Mouse (Mus musculus) gastrocnemius, adult 18-20 months (tissue): ENCODE measurements around the gene Cdh3. TPM values are rescaled to one million over a fixed set of nuclear protein-coding genes. Genes with fewer than 3 reads are reported as not detected.

Experiments used
- DNase-seq: peaks from one replicate; pipeline ENCODE4 v3.0.0; 2021; ENCODE audit warnings: low spot score
- long read RNA-seq, 2 experiments: library from polyadenylated mRNA; stranded (forward); transcript quantifications; one replicate each; pipeline ENCODE4 v2.0.0; 2021
- total RNA-seq, 2 experiments: library from RNA; stranded (reverse); gene quantifications; 2 replicates each; pipeline ENCODE4 v1.2.3; 2021

Cdh3 gene
- total RNA-seq = not detected
- long read RNA-seq, experiment 1 = 0 reads
- long read RNA-seq, experiment 2 = 0 reads

- no peak for DNase-seq
Observed at GRCm38 (mm10) chr8:106510365-106510975, at the start of gene Cdh3. Gene Cdh3, plus strand, starts transcription at chr8:106510891.

DNA sequence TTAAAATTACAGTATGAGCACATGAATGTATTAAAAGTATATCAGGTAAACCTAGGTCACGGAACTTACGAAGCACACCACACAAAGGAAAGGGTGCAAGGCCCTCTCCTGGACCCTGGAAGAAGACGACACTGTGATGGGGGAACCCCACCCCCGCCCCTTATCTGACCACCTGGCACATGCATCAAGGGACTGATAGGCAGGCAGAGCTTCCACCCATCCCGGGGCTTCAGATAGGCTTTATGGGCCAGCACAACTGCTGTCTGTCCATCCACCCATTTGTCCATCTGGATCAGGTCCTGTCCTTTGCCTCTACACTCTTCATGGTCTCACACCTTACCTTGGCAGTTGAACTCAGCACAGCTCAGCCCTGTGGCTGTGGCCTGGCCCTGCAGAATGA is 48.6 kb upstream of the Cdh3 start:
- DNase-seq = no peak

- no peak for DNase-seq
Observed at GRCm38 (mm10) chr8:106463795-106464194, 46.9 kb upstream of the Cdh3 start.

- DNase-seq = no peak
Observed at GRCm38 (mm10) chr8:106469485-106469884, 41.2 kb upstream of the Cdh3 start.

DNA sequence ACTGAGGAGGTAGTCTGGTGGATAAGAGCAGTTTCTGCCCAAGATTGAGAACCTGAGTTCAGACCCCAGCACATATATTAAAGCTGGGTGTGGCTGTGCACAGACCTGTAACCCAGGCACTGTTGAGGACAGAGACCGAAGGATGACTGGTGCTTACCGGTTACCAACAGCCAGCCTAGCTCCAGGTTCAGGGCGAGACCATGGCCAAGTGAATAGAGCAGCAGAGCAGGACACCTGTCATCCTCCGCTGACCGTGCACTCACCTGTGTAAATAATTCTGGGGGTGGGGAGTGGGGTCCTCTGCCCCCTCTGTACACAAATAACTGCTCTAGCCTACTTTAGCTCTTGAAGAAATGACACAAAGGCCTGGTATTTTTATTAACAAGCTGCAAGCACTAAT is 36.7 kb upstream of the Cdh3 start:
- DNase-seq = no peak

GRCm38 (mm10) chr8:106500018-106500685 is 10.5 kb upstream of the Cdh3 start, which contains the start of gene 6030452D12Rik:
Gene 6030452D12Rik, plus strand, starts transcription at chr8:106500522.
- DNase-seq = peak; percentile 12

- peak; percentile 13 for DNase-seq
Observed at GRCm38 (mm10) chr8:106504241-106504640, 6.5 kb upstream of the Cdh3 start.

DNA sequence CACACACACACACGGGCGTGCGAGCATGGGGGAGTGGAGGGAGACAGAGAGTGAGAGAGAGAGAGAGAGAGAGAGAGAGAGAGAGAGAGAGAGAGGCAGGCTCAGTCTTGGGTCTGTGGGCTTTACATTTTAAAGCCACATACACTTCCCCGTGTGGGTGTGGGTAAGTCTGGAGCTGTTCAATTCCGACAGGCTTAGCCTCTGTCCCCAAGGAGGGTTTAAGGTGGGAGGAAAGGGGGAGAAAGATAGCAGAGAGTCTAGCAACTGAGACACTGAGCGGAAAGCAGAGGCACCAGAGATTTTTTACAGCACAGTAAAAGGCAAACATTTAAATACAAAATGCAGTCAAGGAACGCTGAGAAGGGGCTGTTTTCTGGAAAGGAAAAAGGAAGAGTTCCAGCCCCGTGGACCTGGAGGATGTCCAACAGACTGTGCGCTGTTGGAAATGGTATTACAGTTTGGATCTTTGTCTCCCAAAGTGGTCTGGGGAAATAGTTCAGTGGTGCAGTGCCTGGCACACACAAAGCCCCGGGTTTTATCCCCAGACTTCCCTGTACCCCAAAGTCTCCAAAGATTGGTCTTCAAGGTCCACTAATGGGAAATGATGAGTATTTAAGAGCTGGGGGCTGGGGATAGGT is 5.2 kb upstream of the Cdh3 start:
- DNase-seq = no peak

GRCm38 (mm10) chr8:106506106-106506505 is 4.6 kb upstream of the Cdh3 start:
- no peak for DNase-seq

DNA sequence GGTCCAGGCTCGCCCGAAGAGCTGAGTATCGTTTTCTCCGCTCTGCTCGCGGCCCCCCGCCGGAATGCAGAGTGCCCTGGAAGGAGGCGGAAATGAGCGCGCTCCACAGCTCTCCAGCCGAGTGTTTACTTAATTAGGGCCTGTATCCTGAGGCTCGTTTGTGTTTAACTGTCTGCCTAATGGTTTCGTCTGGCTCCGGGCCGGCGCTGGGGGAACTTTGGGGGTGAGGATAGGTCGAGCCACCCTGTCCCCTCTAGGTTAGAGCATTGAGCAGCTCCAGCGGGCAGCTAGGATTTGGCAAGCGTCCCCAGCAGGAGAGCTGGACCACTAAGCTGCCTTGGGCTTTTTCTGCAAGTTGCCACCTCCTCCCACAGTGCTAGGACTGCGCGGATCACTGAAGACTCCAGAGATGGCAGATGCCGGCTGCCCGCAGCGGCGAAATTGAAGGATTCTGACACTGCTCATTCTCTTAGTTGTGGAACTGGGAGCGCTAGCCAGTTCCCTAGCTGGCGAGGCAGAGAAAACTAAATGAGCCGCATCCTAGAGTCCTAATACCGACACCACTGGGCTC is 2.8 kb upstream of the Cdh3 start:
- no peak for DNase-seq

- DNase-seq = no peak
Observed at GRCm38 (mm10) chr8:106508456-106508855, 2.2 kb upstream of the Cdh3 start.

DNA sequence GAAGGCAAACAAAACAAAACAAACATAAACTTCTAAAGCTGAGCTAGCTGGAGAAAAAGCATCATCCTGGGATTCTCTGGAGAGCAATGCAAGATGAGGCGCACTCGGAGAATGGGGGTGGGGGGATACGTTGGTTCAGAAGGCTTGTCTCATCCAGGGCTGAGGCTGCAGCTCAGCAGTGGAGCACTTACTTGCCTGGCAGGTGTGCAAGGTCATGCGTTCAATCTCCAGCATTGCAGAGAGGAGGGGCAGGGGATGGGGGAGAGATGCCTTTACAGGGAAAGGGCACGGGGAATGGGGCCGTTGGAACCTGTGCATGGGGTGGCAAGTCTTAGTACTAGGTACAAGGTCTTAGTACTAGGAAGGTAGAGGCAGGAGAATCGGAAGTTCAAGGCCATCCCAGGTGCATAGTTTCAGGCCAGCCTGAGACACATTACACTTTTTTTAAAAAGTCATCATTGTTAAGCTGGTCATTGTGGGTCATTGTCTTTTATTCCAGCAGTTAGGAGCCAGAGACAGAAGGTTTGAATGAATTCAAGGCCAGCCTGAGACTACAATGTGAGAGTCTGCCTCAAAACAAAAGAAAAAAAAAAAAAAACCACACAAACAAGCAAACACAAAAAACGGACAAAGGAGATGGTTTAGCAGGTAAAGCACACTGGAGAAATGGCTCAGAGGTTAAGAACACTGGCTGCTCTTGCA is 1.5 kb upstream of the Cdh3 start:
- no peak for DNase-seq

GRCm38 (mm10) chr8:106511065-106511501 is 392 bp downstream of the Cdh3 start:
- DNase-seq = no peak

GRCm38 (mm10) chr8:106511531-106512041 is 895 bp downstream of the Cdh3 start:
- no peak for DNase-seq

DNA sequence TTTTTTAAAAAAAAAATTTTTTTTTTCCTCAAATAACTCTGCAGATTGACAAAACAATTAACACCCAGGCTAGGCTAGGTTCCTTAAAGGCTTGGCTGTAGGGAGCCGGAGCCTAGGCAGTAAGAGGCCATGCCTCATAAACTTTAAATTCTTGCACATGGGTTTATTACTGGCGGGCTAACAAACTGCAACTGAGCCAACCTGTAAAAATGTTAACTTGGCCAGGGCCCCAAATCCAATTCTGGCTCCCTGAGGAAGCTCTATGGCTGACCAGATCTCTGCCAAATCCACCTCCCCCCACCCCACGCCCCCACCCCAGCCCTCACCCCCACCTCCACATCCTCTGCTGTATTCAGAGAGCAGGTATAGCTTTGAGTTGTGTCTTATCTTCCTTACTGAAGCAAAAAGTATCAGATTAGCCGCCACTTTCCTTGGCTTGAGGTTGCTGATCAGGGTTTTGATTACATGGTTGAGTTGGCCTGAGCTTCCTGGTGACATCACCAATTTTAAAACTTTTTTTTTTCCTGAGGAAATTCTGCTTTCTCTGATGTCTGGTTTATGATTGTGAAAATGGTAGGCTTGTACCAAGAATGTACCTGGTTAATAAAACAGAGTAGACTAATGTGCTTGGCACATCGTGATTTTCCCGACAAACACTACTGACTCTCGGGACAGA is 1.9 kb downstream of the Cdh3 start:
- DNase-seq = no peak

DNA sequence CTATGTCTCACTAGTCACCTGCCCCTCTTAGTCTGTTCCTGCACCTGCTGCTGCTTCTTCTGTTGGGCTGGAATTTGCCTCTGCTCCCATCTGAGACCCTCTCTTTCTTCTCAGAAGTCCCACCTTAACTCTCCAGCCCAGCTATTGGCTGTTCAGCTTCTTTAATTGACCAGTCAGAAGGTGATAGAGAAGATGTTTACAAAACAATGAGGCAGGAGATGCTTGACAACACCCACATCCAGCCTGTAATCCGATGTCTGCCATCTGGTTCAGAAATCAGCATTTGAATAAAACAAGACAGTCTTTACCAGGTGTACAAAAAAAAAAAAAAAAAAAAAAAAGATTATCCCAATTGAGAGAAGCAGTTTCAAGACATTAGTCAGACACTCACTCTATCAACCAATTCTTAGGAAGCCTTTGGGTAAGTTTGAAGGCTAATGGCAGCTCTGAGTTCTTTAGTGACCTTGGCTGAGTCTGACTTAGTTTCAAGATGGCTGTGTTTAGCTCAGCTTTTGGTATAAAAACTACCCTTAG is 5.3 kb downstream of the Cdh3 start:
- no peak for DNase-seq

GRCm38 (mm10) chr8:106516581-106516980 is 5.9 kb downstream of the Cdh3 start:
- DNase-seq = no peak

GRCm38 (mm10) chr8:106518763-106519162 is 8.1 kb downstream of the Cdh3 start:
- no peak for DNase-seq

DNA sequence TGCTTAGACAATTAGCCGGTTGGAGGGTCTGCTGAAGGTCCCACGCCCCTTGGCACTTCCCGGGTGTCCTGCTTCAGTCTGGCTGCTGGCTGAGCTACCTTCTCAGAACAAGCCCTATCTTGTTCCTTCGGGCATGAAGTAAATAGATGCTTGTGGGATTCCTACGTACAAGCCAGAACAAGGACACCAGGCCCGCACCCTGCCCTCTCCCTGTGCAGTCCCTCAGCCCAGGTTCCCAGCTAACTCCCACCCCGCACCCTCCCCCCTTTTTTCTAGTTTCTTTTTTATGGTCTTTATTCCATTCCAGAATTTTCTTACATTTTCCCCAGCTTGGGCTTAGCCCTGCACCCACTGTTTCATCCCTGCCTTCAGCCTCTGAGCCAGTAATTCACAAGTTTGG is 9.9 kb downstream of the Cdh3 start:
- DNase-seq = no peak

DNA sequence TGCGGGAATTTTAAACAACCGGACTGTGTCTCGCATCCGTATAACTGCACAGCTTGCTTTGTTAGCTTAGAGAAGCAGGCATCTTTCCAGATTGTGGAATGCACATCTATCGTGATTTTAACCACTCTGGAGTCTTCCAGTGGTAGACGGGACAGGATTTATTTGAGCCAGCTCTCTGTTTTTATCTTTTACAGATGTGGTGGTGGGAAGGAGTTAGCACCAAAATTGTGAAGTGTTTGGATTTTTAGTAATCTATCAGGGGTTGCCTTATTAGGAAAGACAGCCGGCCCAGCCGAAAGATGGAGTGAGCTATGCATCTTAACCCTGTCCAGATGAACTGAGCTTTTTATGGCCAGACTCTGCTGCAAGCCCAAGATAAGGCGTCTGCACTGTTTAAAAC is 11.2 kb downstream of the Cdh3 start:
- DNase-seq = no peak

GRCm38 (mm10) chr8:106526725-106527124 is 16.0 kb downstream of the Cdh3 start:
- DNase-seq = no peak
